Mouse (Mus musculus): ENCODE data around the gene Gse1. TPM values are rescaled to one million over a fixed set of nuclear protein-coding genes. Genes with fewer than 3 reads are reported as not detected.

Gene Gse1
- polyA plus RNA-seq, 1 experiment, result 57.1 TPM

DNA sequence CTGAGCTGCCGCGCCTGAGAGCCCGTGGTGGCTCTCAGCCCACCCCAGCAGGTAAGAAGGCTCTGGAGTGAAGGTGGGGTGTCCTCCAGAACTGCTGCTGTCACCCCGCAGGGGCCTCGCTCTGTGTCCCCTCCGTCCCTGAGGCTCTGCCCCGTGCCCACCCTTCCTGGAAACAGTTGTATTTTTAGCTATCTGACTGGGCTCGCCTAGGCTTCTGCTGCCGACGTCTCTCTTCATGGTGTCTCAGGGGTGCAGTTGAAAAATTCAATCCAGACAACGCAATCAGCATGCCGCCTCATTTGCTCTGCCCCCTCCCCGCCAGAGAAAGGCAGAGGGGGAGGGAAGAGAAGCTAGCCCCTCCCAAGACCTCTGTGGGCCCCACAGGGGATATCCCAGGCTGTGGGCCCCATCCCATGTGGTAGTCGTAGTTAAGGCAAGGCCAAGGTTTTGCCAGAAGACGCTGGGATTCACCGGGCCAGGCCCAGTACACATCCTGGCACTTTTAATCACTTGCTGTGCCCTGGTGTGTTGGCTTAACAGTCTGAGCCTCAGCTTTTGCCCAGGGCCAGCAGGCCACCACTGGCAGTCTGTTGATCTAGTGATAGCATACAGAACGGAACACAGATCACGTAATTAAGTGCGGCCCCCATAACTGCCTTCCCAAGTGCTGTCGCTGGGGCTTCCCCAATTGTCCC lies 328.1 kb downstream of the Gse1 start:
- DNase-seq (ENCODE audit: extremely low spot score in 1 of 2, low spot score in 1 of 2), result no peak

GRCm38 (mm10) chr8:120557170-120557965 lies 329.1 kb downstream of the Gse1 start:
- peak in 1 of 2 experiments; percentile 78 for DNase-seq (ENCODE audit: extremely low spot score in 1 of 2, low spot score in 1 of 2)

- DNase-seq (ENCODE audit: extremely low spot score in 1 of 2, low spot score in 1 of 2), result no peak
Observed at GRCm38 (mm10) chr8:120558162-120558561, 329.9 kb downstream of the Gse1 start.

GRCm38 (mm10) chr8:120559654-120560053 lies 331.4 kb downstream of the Gse1 start:
- DNase-seq (ENCODE audit: extremely low spot score in 1 of 2, low spot score in 1 of 2), result no peak

- DNase-seq (ENCODE audit: extremely low spot score in 1 of 2, low spot score in 1 of 2), result no peak
Observed at GRCm38 (mm10) chr8:120560535-120560934, 332.3 kb downstream of the Gse1 start.

DNA sequence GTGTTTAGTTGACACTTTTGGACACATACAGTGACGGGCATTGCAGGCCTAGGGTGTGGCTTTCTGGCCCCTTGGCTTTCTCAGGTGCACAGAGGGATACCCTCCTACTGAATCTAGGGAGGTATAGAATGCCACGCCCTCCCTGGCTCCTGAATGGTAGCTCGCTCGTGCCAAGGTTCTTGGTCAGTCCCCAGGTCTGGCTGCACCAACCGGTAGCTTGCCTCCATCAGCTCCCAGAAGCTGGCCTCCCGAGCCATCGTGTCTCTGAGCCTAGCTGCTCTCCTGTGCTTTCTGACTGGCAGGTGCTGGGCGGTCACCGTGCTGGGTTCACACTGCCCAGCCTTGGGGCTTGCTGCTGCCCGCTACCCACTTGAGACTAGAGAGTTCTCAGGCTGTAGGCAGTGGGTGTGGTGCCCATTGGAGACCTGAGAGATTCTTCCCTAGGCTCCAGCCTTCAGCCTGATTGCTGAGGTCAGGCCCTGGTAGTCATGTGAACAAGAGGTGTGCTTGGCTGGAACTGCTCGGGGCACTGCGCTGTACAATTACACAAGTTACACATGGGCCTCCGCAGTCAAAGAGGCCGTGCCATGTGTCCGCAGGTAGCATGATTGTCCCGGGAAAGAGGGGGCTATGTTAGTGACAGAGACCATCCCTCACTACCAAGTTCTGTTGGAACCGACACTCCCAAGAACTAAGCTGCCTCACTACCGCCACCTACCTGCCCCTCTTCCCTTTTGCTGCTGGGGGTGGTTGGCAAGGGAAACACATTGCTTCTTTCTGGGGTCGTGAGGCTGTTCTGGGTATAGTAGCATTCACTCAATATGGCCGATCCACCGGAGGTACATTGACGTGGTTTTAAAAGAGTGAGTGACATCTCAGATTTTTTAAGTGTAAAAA lies 333.5 kb downstream of the Gse1 start:
- peak in 1 of 2 experiments; percentile 60 for DNase-seq (ENCODE audit: extremely low spot score in 1 of 2, low spot score in 1 of 2)

- no peak for DNase-seq (ENCODE audit: extremely low spot score in 1 of 2, low spot score in 1 of 2)
Observed at GRCm38 (mm10) chr8:120562680-120563347, 334.6 kb downstream of the Gse1 start.

DNA sequence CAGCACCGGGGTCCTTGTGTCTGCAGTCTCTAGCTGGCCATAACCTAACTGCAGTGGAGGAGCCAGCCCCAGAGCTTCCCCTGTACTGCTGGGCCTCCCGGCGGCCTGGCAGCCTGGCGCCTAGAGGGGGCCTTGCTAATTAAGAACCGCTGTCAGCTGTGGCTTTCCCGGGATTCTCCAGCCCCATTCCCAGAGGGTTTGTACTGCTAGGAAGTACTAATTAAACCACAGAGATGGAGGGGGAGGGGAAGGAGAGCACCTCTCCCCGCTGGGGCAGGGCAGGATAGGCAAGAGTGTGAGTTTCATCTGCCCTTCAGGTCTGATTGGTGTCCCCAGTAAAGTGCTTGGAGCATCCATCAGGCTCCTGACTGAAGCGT lies 335.1 kb downstream of the Gse1 start:
- no peak for DNase-seq (ENCODE audit: extremely low spot score in 1 of 2, low spot score in 1 of 2)

- peak; percentile 67 to 72 for DNase-seq (ENCODE audit: extremely low spot score in 1 of 2, low spot score in 1 of 2)
Observed at GRCm38 (mm10) chr8:120563851-120564837, 335.9 kb downstream of the Gse1 start.

DNA sequence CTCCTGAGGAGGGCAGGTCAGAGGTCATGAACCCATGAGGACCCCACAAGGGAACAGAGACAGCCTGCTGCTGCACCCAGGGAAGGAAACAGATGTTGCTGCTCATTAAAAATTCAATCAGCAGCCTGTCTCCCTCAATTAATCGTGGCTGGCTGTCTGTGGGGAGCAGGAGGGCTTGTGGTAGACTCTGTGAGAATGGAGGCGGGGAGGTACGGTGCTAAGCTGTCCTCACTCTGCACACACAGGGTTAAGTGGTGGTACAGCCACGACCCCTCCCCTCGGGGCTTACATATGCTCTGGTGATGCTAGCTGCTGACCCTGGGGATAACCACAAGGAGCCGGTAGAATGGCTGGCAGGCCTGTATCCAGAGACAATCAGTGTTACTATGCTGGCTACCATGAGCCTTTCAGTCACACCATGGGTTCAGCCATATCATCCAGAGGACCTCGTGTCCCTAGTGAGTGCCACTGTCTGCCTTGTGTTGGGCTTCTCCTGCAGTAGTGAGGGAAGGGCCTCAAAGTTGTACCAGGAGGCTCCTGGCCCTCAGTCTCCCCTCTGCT lies 337.0 kb downstream of the Gse1 start:
- DNase-seq (ENCODE audit: extremely low spot score in 1 of 2, low spot score in 1 of 2), result no peak

GRCm38 (mm10) chr8:120566681-120567080 lies 338.4 kb downstream of the Gse1 start:
- no peak for DNase-seq (ENCODE audit: extremely low spot score in 1 of 2, low spot score in 1 of 2)

- DNase-seq (ENCODE audit: extremely low spot score in 1 of 2, low spot score in 1 of 2), result no peak
Observed at GRCm38 (mm10) chr8:120567731-120568130, 339.5 kb downstream of the Gse1 start.

DNA sequence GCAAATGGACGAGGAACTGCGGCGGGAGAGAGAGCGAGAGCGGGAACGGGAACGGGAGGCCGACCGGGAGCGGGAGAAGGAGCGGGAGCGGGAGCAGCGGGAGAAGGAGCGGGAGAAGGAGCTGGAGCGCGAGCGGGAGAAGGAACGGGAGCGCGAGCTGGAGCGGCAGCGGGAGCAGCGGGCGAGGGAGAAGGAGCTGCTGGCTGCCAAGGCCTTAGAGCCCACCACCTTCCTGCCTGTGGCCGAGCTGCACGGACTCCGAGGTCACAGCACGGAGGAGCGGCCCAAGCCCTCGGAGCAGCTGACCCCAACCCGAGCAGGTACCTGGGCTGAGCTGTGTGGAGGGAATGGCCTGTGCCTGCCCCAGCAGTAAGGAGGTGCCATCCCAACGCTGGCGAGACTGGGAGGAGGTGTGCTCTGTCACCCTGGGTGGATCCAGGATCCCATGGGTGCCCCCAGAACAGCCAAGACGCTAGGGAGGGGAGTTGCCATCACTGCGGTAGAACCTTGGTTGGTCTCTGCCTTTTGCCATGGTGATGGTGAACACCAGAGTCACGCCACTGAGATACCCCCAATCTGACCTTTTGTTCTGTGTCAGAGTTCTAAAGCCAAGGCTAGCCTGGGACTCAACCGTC lies 340.0 kb downstream of the Gse1 start:
- DNase-seq (ENCODE audit: extremely low spot score in 1 of 2, low spot score in 1 of 2), result no peak

GRCm38 (mm10) chr8:120569123-120569522 lies 340.9 kb downstream of the Gse1 start:
- no peak for DNase-seq (ENCODE audit: extremely low spot score in 1 of 2, low spot score in 1 of 2)

DNA sequence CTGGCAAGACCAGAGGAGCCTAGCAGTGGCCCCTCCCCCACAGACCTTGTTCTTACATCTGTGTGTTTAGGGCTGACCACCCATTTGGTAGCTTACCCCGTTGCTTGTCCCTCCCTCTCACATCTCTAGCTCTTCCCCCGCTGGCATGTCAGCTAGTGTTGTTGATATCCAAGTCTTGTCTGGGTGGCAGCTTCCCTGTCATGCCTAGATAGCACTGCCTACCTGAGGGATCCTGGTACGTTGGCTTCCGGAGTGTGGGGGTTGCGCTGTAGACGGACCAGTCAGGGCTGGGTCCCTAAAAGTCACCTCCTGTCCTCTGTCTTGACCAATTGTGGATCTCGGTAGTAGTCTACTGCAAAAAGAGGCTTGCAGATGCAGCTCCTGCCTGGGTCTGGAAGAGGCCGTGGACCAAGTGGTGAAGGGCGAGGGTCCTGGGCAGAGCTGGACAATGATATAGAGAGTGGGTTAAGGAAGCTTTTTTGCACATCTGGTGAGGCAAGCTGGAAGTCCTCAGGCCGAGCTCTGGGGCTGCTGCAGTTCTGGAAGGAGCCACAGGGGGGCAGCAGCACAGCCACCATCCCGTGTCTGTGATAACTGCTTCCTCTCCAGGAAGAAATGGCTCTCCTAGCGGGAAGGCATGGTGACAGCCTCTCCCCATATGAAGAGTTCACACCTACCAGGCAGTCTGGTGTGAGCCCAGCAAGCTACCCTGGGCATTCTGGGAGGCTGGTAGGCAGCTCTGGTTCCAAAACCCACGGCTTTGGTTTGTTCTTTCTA lies 341.9 kb downstream of the Gse1 start:
- DNase-seq (ENCODE audit: extremely low spot score in 1 of 2, low spot score in 1 of 2), result peak in 1 of 2 experiments; percentile 91

DNA sequence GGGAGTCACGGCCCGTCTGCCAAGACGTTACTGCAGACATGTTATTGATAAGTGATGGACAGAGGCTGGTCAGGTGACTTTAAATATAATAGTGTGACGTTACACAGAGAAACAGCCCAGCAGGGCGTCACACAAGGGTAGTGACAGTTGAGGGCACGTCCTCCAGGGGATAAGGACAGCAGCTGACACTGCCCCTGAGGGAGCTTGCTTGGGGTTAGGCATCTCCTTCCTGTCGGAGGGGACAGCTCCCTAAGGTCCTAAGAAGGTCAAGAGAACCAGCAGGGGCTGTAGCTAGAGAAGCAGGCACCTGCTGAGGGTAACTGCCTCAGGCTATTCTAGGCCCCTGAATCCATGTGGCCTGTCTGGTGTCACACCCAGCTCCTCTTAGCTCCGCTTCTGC lies 343.3 kb downstream of the Gse1 start:
- no peak for DNase-seq (ENCODE audit: extremely low spot score in 1 of 2, low spot score in 1 of 2)

DNA sequence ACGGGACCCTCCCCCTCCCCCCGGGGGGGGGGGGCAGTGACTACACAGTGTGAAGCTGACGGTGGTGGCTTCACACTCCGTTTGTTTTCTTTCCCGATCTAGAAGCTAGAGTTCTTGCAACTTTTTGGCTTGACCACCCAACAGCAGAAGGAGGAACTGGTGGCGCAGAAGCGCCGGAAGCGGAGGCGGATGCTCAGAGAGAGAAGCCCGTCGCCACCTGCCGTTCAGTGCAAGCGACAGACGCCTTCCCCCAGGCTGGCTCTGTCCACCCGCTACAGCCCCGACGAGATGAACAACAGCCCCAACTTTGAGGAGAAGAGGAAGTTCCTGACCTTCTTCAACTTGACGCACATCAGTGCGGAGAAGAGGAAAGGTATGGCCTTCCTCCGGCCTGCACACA lies 344.3 kb downstream of the Gse1 start:
- peak in 1 of 2 experiments; percentile 76 for DNase-seq (ENCODE audit: extremely low spot score in 1 of 2, low spot score in 1 of 2)

DNA sequence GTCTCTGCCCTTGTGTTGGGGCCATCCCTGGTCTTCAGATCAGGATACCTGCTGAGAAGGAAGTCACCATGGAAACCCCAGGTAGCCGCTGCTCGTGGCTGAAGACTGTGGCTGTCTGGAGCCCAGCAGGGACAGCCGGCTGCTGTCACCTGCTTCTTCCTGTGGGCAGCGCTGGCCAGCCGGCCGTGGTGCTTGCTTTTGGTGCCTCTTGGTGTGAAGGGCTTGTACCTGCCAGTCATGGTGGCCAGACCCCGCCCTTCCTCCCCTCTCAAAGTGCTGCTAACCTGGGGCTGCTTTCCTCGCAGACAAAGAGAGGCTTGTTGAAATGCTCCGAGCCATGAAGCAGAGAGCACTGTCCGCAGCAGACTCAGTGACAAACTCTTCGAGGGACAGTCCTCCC lies 345.6 kb downstream of the Gse1 start:
- no peak for DNase-seq (ENCODE audit: extremely low spot score in 1 of 2, low spot score in 1 of 2)

All from frontal cortex, adult 2 months (tissue).